14 mouse cellular contexts compared by ENCODE assay signal in the genomic region with DNA sequence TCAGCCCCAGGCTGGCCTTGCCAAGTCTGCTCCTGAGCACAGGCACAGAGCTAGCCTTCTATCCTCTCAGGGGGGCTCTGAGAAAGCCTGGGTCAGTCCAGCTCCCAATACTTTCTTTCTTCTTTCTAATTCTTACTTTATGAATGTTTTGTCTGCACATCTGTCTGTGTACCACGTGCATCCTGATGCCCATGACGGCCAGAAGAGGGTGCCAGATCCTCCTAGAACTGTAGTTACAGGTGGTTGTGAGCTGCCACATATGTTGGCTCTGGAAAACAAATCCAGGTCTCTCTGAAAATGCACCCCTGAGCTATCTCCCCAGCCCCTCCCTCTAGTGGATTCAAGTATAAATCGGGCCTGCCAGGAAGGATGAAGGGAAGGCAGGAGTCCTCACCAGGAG. TPM values are rescaled to one million over a fixed set of nuclear protein-coding genes. Genes with fewer than 3 reads are reported as not detected.
DNase-seq lines count a peak whose midpoint lies in the region; ATAC-seq and TF ChIP-seq lines count a peak whose summit lies in the region.
"Had no signal": no experiment of that assay in that cellular context is flagged by ENCODE, and none has a peak within 500 bp of the region (broad histone marks: within the 10 kb centered on the region; RNA-seq: fewer than 3 reads in every experiment).

No protein-coding gene starts in this region.

- H3K9me3 ChIP-seq in liver, embryonic 11.5 days (ENCODE audit: control insufficient read depth, low read length): no peaks in the 10 kb centered on the region
- no peaks in the 10 kb centered on the region for H3K9me3 ChIP-seq in neural tube, embryonic 15.5 days (replicated peaks)
- H3K9me3 ChIP-seq: embryonic facial prominence, embryonic 10.5 days; forebrain, embryonic 13.5 days; hindbrain, embryonic 10.5 days; limb, embryonic 12.5 days had no signal

- no peak overlapping the region for H3K9ac ChIP-seq in liver, adult 2 months (ENCODE audit: low read depth, low read length)
- no peak overlapping the region for H3K9ac ChIP-seq in liver, embryonic 11.5 days (ENCODE audit: low read depth, low read length)
- H3K9ac ChIP-seq in neural tube, embryonic 15.5 days (replicated peaks): no peak overlapping the region
- H3K9ac ChIP-seq: forebrain, embryonic 13.5 days; limb, embryonic 12.5 days had no signal

- no peaks in the 10 kb centered on the region for H3K27me3 ChIP-seq in liver, adult 2 months (ENCODE audit: control insufficient read depth, insufficient read depth, low read length)
- H3K27me3 ChIP-seq in liver, embryonic 11.5 days (replicated peaks; ENCODE audit: control insufficient read depth, insufficient read depth, low read length): no peaks in the 10 kb centered on the region
- 0 out of 2 replicates have a peak, but pooled peaks cover 4% of the 10 kb centered on the region for H3K27me3 ChIP-seq in neural tube, embryonic 15.5 days (replicated peaks)
- H3K27me3 ChIP-seq: forebrain, embryonic 13.5 days; limb, embryonic 12.5 days had no signal

- 52% methylated on average over 3 of the region's 3 CpGs for WGBS in liver, adult 2 months
- 46% methylated on average over 3 of the region's 3 CpGs for WGBS in liver, embryonic 11.5 days
- 67% methylated on average over 3 of the region's 3 CpGs for WGBS in neural tube, embryonic 15.5 days

- no peak overlapping the region for H3K4me2 ChIP-seq in liver, embryonic 11.5 days
- H3K4me2 ChIP-seq in neural tube, embryonic 15.5 days: no peak overlapping the region
- H3K4me2 ChIP-seq: forebrain, embryonic 13.5 days; limb, embryonic 12.5 days had no signal

- no peaks in the 10 kb centered on the region for H3K36me3 ChIP-seq in liver, adult 2 months (ENCODE audit: control insufficient read depth, insufficient read depth, low read length)
- no peaks in the 10 kb centered on the region for H3K36me3 ChIP-seq in liver, embryonic 11.5 days (ENCODE audit: control insufficient read depth, insufficient read depth, low read length)
- no peaks in the 10 kb centered on the region for H3K36me3 ChIP-seq in neural tube, embryonic 15.5 days
- H3K36me3 ChIP-seq: embryonic facial prominence, embryonic 10.5 days; hindbrain, embryonic 10.5 days had no signal

- H3K4me3 ChIP-seq in liver, adult 2 months (ENCODE audit: insufficient read depth, low read depth, low read length): no peak overlapping the region
- H3K4me3 ChIP-seq in liver, embryonic 11.5 days (ENCODE audit: low read depth, low read length): no peak overlapping the region
- H3K4me3 ChIP-seq in neural tube, embryonic 15.5 days (replicated peaks): no peak overlapping the region
- H3K4me3 ChIP-seq: embryonic facial prominence, embryonic 10.5 days; forebrain, embryonic 13.5 days; hindbrain, embryonic 10.5 days; limb, embryonic 12.5 days had no signal

- peak; percentile 15 for DNase-seq in embryo, embryonic 10.5 days (ENCODE audit: low spot score)
- no peak for DNase-seq in embryo, embryonic 9.5 days (ENCODE audit: extremely low spot score)
- peak; percentile 8 for DNase-seq in liver, adult 2 months (ENCODE audit: extremely low read depth, low read depth, low spot score)
- no peak for DNase-seq in liver, embryonic 11.5 days (ENCODE audit: low spot score)
- peak; percentile 46 for DNase-seq in A20 (ENCODE audit: low read depth, low spot score)
- no peak for DNase-seq in brain, embryonic 14.5 days (ENCODE audit: low read depth)
- no peak for DNase-seq in right cerebral cortex, postnatal 25 days
- DNase-seq: adrenal gland, postnatal 25 days; cerebellum, adult 18-20 months had no signal

- no peaks in the 10 kb centered on the region for H3K79me2 ChIP-seq in liver, adult 2 months (ENCODE audit: control insufficient read depth, insufficient read depth, low read length)

- ATAC-seq in liver, embryonic 11.5 days (replicated peaks; ENCODE audit: low FRiP score): no peak
- ATAC-seq in neural tube, embryonic 15.5 days (ENCODE audit: low FRiP score): no peak
- ATAC-seq: forebrain, embryonic 13.5 days had no signal

- TF ChIP-seq CTCF in liver, adult 2 months (IDR thresholded peaks at IDR 0.05; ENCODE audit: low read depth, low read length): peak; percentile 39; the same call in 1 of the 2 replicates
- peak; percentile 25; the same call in 1 of the 2 replicates for TF ChIP-seq CTCF in brain, embryonic 14.5 days (IDR thresholded peaks at IDR 0.05; ENCODE audit: borderline replicate concordance, extremely low read depth, insufficient read depth, insufficient read length)

- H3K4me1 ChIP-seq in liver, adult 2 months (ENCODE audit: control insufficient read depth, insufficient read depth, low read length): no peaks in the 10 kb centered on the region
- no peaks in the 10 kb centered on the region for H3K4me1 ChIP-seq in liver, embryonic 11.5 days (replicated peaks; ENCODE audit: control insufficient read depth, insufficient read depth, low read length)
- H3K4me1 ChIP-seq in neural tube, embryonic 15.5 days: 0 out of 2 replicates have a peak, but pooled peaks cover 3% of the 10 kb centered on the region
- H3K4me1 ChIP-seq: limb, embryonic 12.5 days had no signal

- no peak for TF ChIP-seq POLR2A in liver, adult 2 months (IDR thresholded peaks at IDR 0.05; ENCODE audit: extremely low read depth, insufficient read depth, low read length)
- TF ChIP-seq POLR2A in brain, embryonic 14.5 days (IDR thresholded peaks at IDR 0.05; ENCODE audit: borderline replicate concordance, extremely low read depth, insufficient read depth, insufficient read length, poor library complexity, severe bottlenecking): no peak

- no peak overlapping the region for H3K27ac ChIP-seq in liver, adult 2 months (replicated peaks; ENCODE audit: insufficient read depth, low read depth, low read length)
- no peak overlapping the region for H3K27ac ChIP-seq in liver, embryonic 11.5 days (ENCODE audit: low read depth, low read length)
- no peak overlapping the region for H3K27ac ChIP-seq in neural tube, embryonic 15.5 days (replicated peaks)
- H3K27ac ChIP-seq: embryonic facial prominence, embryonic 10.5 days; forebrain, embryonic 13.5 days; limb, embryonic 12.5 days had no signal

RNA-seq across cellular contexts. Expression of a gene that starts 52.1 kb away (rescaled TPM):
- total RNA-seq in liver, adult 2 months (2014; rRNA removed): 12.4 and 12.7 TPM in 2 replicates
- 3.2 and 3.3 TPM in 2 replicates for polyA plus RNA-seq in liver, adult 2 months (2012; rRNA removed)
- 30.4 and 33.6 TPM in 2 replicates for polyA plus RNA-seq in liver, embryonic 11.5 days (2014; fragmentation: Nextera tagmentation; extraction: Ambion mirVana)
- polyA plus RNA-seq in brain, embryonic 14.5 days (2012; rRNA removed): 48.8 and 89.5 TPM in 2 replicates
- polyA plus RNA-seq in neural tube, embryonic 15.5 days (2015; fragmentation: Nextera tagmentation; extraction: Ambion mirVana): 39.8 and 45.4 TPM in 2 replicates

Comparison
In these comparisons a context has a peak if more than half of its experiments do, and no peak if none do; other contexts are left out.
1. DNase-seq: peak in embryo, embryonic 10.5 days (single experiment), liver, adult 2 months (single experiment) and A20 (single experiment); none in embryo, embryonic 9.5 days (single experiment), liver, embryonic 11.5 days (single experiment), brain, embryonic 14.5 days (single experiment) and right cerebral cortex, postnatal 25 days (single experiment).